Comparison of ENCODE assay signal across 14 mouse cellular contexts in the genomic region with DNA sequence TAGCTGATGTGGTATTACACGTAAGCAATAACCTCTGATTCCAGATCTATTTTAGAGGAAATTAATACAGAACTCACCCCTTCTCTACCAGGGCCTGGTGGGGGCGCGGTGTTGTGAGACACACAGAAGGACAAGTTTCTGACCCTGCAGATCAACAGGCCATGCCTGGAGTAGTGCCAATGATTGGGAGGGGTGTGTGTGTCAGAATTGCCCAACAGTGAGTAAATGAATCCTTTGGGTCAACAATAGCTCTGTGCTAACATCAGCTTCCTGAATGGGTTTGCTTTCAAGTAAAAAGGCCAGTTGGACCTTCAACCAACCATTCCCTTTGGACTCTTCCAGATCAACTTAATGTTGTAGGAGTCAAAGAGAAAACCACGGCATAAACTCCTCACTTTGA. TPM values are rescaled to one million over a fixed set of nuclear protein-coding genes. Genes with fewer than 3 reads are reported as not detected.
DNase-seq lines count a peak whose midpoint lies in the region; ATAC-seq lines count a peak whose summit lies in the region.
"Had no signal": no experiment of that assay in that cellular context is flagged by ENCODE, and none has a peak within 500 bp of the region (broad histone marks: within the 10 kb centered on the region; RNA-seq: fewer than 3 reads in every experiment).

No protein-coding gene starts in this region.

- 79% methylated on average over 4 of the region's 4 CpGs for WGBS in kidney, embryonic 15.5 days
- 51% methylated on average over 4 of the region's 4 CpGs for WGBS in liver, embryonic 16.5 days (ENCODE audit: insufficient replicate concordance)
- 89% methylated on average over 4 of the region's 4 CpGs for WGBS in neural tube, embryonic 15.5 days

- no peak for ATAC-seq in kidney, embryonic 15.5 days (replicated peaks; ENCODE audit: low FRiP score)
- peak; percentile 81 for ATAC-seq in liver, embryonic 16.5 days (ENCODE audit: low read depth)
- ATAC-seq in neural tube, embryonic 15.5 days (ENCODE audit: low FRiP score), result no peak
- ATAC-seq: forebrain, embryonic 14.5 days; hindbrain, embryonic 16.5 days; midbrain, embryonic 15.5 days had no signal

- no peaks in the 10 kb centered on the region for H3K36me3 ChIP-seq in kidney, embryonic 15.5 days
- H3K36me3 ChIP-seq in liver, embryonic 16.5 days (ENCODE audit: control insufficient read depth, insufficient read depth), result no peaks in the 10 kb centered on the region
- no peaks in the 10 kb centered on the region for H3K36me3 ChIP-seq in neural tube, embryonic 15.5 days
- H3K36me3 ChIP-seq: embryonic facial prominence, embryonic 12.5 days; limb, embryonic 13.5 days; midbrain, embryonic 15.5 days had no signal

- no peak overlapping the region for H3K4me3 ChIP-seq in kidney, embryonic 15.5 days (replicated peaks)
- no peak overlapping the region for H3K4me3 ChIP-seq in liver, embryonic 16.5 days (ENCODE audit: low read depth, low read length)
- no peak overlapping the region for H3K4me3 ChIP-seq in neural tube, embryonic 15.5 days (replicated peaks)
- H3K4me3 ChIP-seq: embryonic facial prominence, embryonic 12.5 days; limb, embryonic 13.5 days; midbrain, embryonic 15.5 days had no signal

- no peaks in the 10 kb centered on the region for H3K9me3 ChIP-seq in kidney, embryonic 15.5 days (replicated peaks)
- H3K9me3 ChIP-seq in liver, embryonic 16.5 days (replicated peaks; ENCODE audit: control insufficient read depth, low read length), result no peaks in the 10 kb centered on the region
- H3K9me3 ChIP-seq in neural tube, embryonic 15.5 days (replicated peaks), result no peaks in the 10 kb centered on the region
- H3K9me3 ChIP-seq: embryonic facial prominence, embryonic 12.5 days; limb, embryonic 13.5 days; midbrain, embryonic 15.5 days had no signal

- H3K27me3 ChIP-seq in kidney, embryonic 15.5 days, result no peaks in the 10 kb centered on the region
- H3K27me3 ChIP-seq in liver, embryonic 16.5 days (ENCODE audit: control insufficient read depth, insufficient read depth, low read depth, low read length), result no peaks in the 10 kb centered on the region
- 0 out of 2 replicates have a peak, but pooled peaks cover 3% of the 10 kb centered on the region for H3K27me3 ChIP-seq in neural tube, embryonic 15.5 days (replicated peaks)
- H3K27me3 ChIP-seq: embryonic facial prominence, embryonic 12.5 days; limb, embryonic 13.5 days; midbrain, embryonic 15.5 days had no signal

- DNase-seq in kidney, postnatal 10 days, result peak; percentile 11
- DNase-seq in adrenal gland, postnatal 36 days, result peak; percentile 49 to 64
- peak; percentile 25 for DNase-seq in urinary bladder, postnatal 25 days (ENCODE audit: low spot score)
- DNase-seq in layer of hippocampus, adult 9-11 months, result no peak
- no peak for DNase-seq in left cerebral cortex, postnatal 4 days
- DNase-seq: thymus, postnatal 14 days had no signal

- peaks cover 4% of the 10 kb centered on the region; the same call in 1 of the 2 replicates for H3K4me1 ChIP-seq in kidney, embryonic 15.5 days
- H3K4me1 ChIP-seq in liver, embryonic 16.5 days (ENCODE audit: control insufficient read depth, low read depth, low read length), result no peaks in the 10 kb centered on the region
- H3K4me1 ChIP-seq in neural tube, embryonic 15.5 days, result peaks cover 6% of the 10 kb centered on the region; the same call in 1 of the 2 replicates
- H3K4me1 ChIP-seq: midbrain, embryonic 15.5 days had no signal

- H3K27ac ChIP-seq in kidney, embryonic 15.5 days, result no peak overlapping the region
- no peak overlapping the region for H3K27ac ChIP-seq in liver, embryonic 16.5 days (ENCODE audit: low read length)
- H3K27ac ChIP-seq in neural tube, embryonic 15.5 days (replicated peaks), result no peak overlapping the region
- H3K27ac ChIP-seq: embryonic facial prominence, embryonic 12.5 days; limb, embryonic 13.5 days; midbrain, embryonic 15.5 days had no signal

- H3K9ac ChIP-seq in kidney, embryonic 15.5 days, result no peak overlapping the region
- no peak overlapping the region for H3K9ac ChIP-seq in liver, embryonic 16.5 days (ENCODE audit: low read depth, low read length)
- no peak overlapping the region for H3K9ac ChIP-seq in neural tube, embryonic 15.5 days (replicated peaks)
- H3K9ac ChIP-seq: embryonic facial prominence, embryonic 12.5 days; limb, embryonic 13.5 days; midbrain, embryonic 15.5 days had no signal

- no peak overlapping the region for H3K4me2 ChIP-seq in kidney, embryonic 15.5 days
- no peak overlapping the region for H3K4me2 ChIP-seq in liver, embryonic 16.5 days (ENCODE audit: low read depth, low read length)
- H3K4me2 ChIP-seq in neural tube, embryonic 15.5 days, result no peak overlapping the region
- H3K4me2 ChIP-seq: embryonic facial prominence, embryonic 12.5 days; limb, embryonic 13.5 days; midbrain, embryonic 15.5 days had no signal

- intact Hi-C loops in left cerebral cortex, postnatal 4 days (cut with DNase I), result no loop called here

RNA-seq across cellular contexts. Expression of gene Kcnv2, which starts 6.3 kb away (rescaled TPM):
- polyA plus RNA-seq in kidney, embryonic 15.5 days (2015; fragmentation: Nextera tagmentation; extraction: Ambion mirVana), result 0.21 and 0.37 TPM in 2 replicates
- total RNA-seq in adrenal gland, postnatal 36 days (2021), result under 1 TPM in 1 of 2 experiments, not detected in 1; 0.10 TPM
- not detected in 2 replicates for polyA plus RNA-seq in liver, embryonic 16.5 days (2015; fragmentation: Nextera tagmentation; extraction: Ambion mirVana)
- polyA plus RNA-seq in neural tube, embryonic 15.5 days (2015; fragmentation: Nextera tagmentation; extraction: Ambion mirVana), result not detected in 2 replicates
- under 1 TPM in 1 of 2 experiments, not detected in 1; 0.08 TPM for total RNA-seq in left cerebral cortex, postnatal 4 days (2021)
- polyA plus RNA-seq: forebrain, embryonic 14.5 days had no signal

Comparison
In these comparisons a context has a peak if more than half of its experiments do, and no peak if none do; other contexts are left out.
1. DNase-seq: peak in kidney, postnatal 10 days (single experiment), adrenal gland, postnatal 36 days (2 of 2) and urinary bladder, postnatal 25 days (single experiment); none in layer of hippocampus, adult 9-11 months (single experiment) and left cerebral cortex, postnatal 4 days (single experiment).